Mouse (Mus musculus): Measurements from ENCODE around the gene Snrnp200.
"Not testable (repeated sequence)": the region's sequence is repeated elsewhere in the genome, so short reads cannot be mapped to it uniquely, and the experiment has no call there.

- not testable (repeated sequence) for TF ChIP-seq USF2 (IDR thresholded peaks at IDR 0.05; ENCODE audit: borderline replicate concordance in 1 of 2, insufficient read depth in 1 of 2, low read depth in 1 of 2, low read length in 2 of 2); TCF12 (IDR thresholded peaks at IDR 0.05; ENCODE audit: low read depth, low read length); NELFE (IDR thresholded peaks at IDR 0.05; ENCODE audit: low read depth, low read length); POLR2A (IDR thresholded peaks at IDR 0.05; ENCODE audit: control insufficient read depth in 1 of 2, insufficient read depth in 1 of 2, low read depth in 1 of 2, low read length in 2 of 2, poor library complexity in 1 of 2); CTCF (IDR thresholded peaks at IDR 0.05 in 2 of 3, conservative IDR thresholded peaks at IDR 0.05 in 1 of 3; ENCODE audit: control insufficient read depth in 1 of 3, insufficient read depth in 1 of 3, low read depth in 2 of 3, low read length in 3 of 3, poor library complexity in 1 of 3, severe bottlenecking in 1 of 3); HCFC1 (IDR thresholded peaks at IDR 0.05; ENCODE audit: low read depth, low read length); CHD2 (IDR thresholded peaks at IDR 0.05; ENCODE audit: low read length); RAD21 (IDR thresholded peaks at IDR 0.05; ENCODE audit: low read depth, low read length); MAFK (IDR thresholded peaks at IDR 0.05; ENCODE audit: borderline replicate concordance, low read depth, low read length); TAL1 (IDR thresholded peaks at IDR 0.05; ENCODE audit: low read length)
- peak; percentile 71 for TF ChIP-seq TBP (IDR thresholded peaks at IDR 0.05; ENCODE audit: low read depth, low read length)
Measured at GRCm38 (mm10) chr2:127205936-127206335, 2.2 kb upstream of the Snrnp200 start.

Data from MEL (cell line).